Mouse (Mus musculus) heart, embryonic 12.5 days (tissue): Measurements from ENCODE around the gene Gpat3. TPM values are rescaled to one million over a fixed set of nuclear protein-coding genes. Genes with fewer than 3 reads are reported as not detected.

Source experiments
- ATAC-seq: fragments of 200-750 bp; cut with Nextera tagmentation; 2 replicates; pipeline ENCODE4 v1.8.0; 2017; ENCODE audit warnings: moderate TSS enrichment, moderate library complexity; ENCODE audit not compliant: insufficient number of reproducible peaks, low FRiP score
- H3K27ac ChIP-seq: fragments of 300-500 bp; sonication (generic); 2 replicates; pipeline ENCODE4 v1.5.1; 2016; ENCODE audit warnings: mild to moderate bottlenecking, moderate library complexity; ENCODE audit not compliant: poor library complexity, severe bottlenecking
- H3K27me3 ChIP-seq: fragments of 300-500 bp; sonication (generic); replicated peaks from 2 replicates; pipeline ENCODE4 v1.6.1; 2016; ENCODE audit warnings: mild to moderate bottlenecking, moderate library complexity
- H3K36me3 ChIP-seq: fragments of 300-500 bp; sonication (generic); 2 replicates; pipeline ENCODE4 v1.6.1; 2016; ENCODE audit warnings: mild to moderate bottlenecking, moderate library complexity
- H3K4me1 ChIP-seq: fragments of 300-500 bp; sonication (generic); replicated peaks from 2 replicates; pipeline ENCODE4 v1.6.1; 2016; ENCODE audit warnings: mild to moderate bottlenecking
- H3K4me2 ChIP-seq: fragments of 300-500 bp; sonication (generic); 2 replicates; pipeline ENCODE4 v1.6.1; 2016; ENCODE audit warnings: mild to moderate bottlenecking, moderate library complexity
- H3K4me3 ChIP-seq: fragments of 300-500 bp; sonication (generic); 2 replicates; pipeline ENCODE4 v1.5.1; 2016; ENCODE audit warnings: mild to moderate bottlenecking
- H3K9ac ChIP-seq: fragments of 300-500 bp; sonication (generic); 2 replicates; pipeline ENCODE4 v1.6.1; 2016; ENCODE audit warnings: mild to moderate bottlenecking, moderate library complexity
- H3K9me3 ChIP-seq: fragments of 300-500 bp; sonication (generic); replicated peaks from 2 replicates; pipeline ENCODE4 v1.6.1; 2016; ENCODE audit warnings: mild to moderate bottlenecking, moderate library complexity
- WGBS: fragments of 180-500 bp; shearing (Covaris S2); methylation state at CpG from one replicate; pipeline ENCODE4 v1.1.7; 2016; 5-methylcytosine and 5-hydroxymethylcytosine counted together
- polyA plus RNA-seq: library from polyadenylated mRNA; unstranded; fragments of >200 nt; fragmentation: Nextera tagmentation; extraction: Ambion mirVana; gene quantifications from 2 replicates; pipeline ENCODE4 v1.2.1, GENCODE M21; 2016

Gpat3 gene
- polyA plus RNA-seq, 1 experiment from 2014 or later: 12.1 TPM

GRCm38 (mm10) chr5:100886331-100886988, 40.9 kb downstream of the Gpat3 start:
- Histone ChIP-seq H3K4me1 (peaks cover 5% of the 10 kb centered on the region; the same call in 1 of the 2 replicates), H3K36me3 (peaks cover 19% of the 10 kb centered on the region), H3K27ac (no peak overlapping the region), H3K27me3 (no peaks in the 10 kb centered on the region), H3K9me3 (no peaks in the 10 kb centered on the region), H3K4me2 (no peak overlapping the region), H3K4me3 (no peak overlapping the region), H3K9ac (no peak overlapping the region)
- 77% methylated on average over 7 of the region's 7 CpGs for whole genome bisulfite sequencing
- ATAC-seq: no peak

DNA sequence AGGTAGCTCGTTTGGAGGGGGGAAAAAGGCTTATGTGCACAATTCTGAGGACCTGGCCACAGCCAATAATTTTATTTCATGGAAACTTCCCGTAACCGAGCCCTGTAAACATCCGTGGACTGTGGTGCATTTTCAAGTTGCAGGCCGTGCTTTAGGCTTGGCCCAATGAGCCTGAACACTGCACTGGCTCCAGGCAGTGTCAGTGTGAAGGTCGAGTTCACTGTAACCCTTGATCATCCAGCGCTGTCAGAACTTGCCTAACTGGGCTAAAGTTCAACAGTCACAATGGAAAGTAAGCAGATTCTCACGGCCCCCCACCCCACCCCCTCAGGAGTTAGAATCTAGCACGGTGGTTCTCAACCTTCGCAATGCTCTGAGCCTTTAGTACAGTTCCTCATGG, 50.7 kb downstream of the Gpat3 start:
- H3K4me3 ChIP-seq: no peak overlapping the region
- no peak overlapping the region for H3K27ac ChIP-seq
- WGBS: 79% methylated on average over 10 of the region's 10 CpGs
- no peak overlapping the region for H3K4me2 ChIP-seq
- H3K36me3 ChIP-seq: peaks cover 17% of the 10 kb centered on the region
- no peak overlapping the region for H3K9ac ChIP-seq
- no peaks in the 10 kb centered on the region for H3K27me3 ChIP-seq
- no peak for ATAC-seq
- H3K4me1 ChIP-seq: no peaks in the 10 kb centered on the region
- H3K9me3 ChIP-seq: no peaks in the 10 kb centered on the region

DNA sequence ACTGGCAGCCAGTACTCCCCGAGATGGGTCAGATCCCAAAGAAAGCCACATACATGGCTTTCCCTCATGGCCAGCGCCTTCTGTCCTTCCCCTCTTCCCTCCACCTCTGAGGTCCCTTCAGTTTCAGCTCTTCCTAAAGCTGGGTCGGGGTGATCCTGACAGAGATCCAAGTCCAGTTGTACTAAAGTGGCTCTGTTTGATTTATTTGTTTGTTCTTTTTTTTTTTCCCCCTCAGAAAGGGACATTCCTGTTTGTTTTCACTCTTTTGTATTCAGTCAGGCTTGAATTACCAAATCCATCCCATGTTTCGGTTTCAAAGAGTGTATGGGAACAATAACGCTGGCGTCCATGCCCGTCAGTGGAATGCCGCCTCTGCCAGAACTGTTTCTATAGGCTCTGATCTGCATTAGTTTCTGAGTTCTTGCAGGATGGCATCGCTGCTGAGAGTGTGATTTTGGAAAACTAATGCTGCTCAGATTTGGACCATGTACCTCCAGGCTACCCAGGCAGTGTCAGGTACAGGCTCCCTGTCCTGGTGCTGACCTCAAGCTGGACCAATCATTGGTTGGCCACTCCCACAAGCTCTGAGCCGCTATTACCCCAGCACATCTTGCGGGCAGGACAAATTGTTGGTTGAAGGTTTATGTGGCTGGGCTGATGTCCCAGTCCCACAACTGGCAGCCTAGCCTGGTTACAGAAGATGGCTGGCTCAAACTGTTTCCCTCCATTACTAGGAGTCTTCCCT, 54.4 kb downstream of the Gpat3 start:
- Histone ChIP-seq H3K4me1 (no peaks in the 10 kb centered on the region), H3K27ac (no peak overlapping the region), H3K9me3 (peaks cover 8% of the 10 kb centered on the region), H3K36me3 (peaks cover 4% of the 10 kb centered on the region; the same call in 1 of the 2 replicates), H3K9ac (no peak overlapping the region), H3K4me2 (no peak overlapping the region), H3K4me3 (no peak overlapping the region), H3K27me3 (no peaks in the 10 kb centered on the region)
- 76% methylated on average over 11 of the region's 11 CpGs for WGBS
- ATAC-seq: no peak

DNA sequence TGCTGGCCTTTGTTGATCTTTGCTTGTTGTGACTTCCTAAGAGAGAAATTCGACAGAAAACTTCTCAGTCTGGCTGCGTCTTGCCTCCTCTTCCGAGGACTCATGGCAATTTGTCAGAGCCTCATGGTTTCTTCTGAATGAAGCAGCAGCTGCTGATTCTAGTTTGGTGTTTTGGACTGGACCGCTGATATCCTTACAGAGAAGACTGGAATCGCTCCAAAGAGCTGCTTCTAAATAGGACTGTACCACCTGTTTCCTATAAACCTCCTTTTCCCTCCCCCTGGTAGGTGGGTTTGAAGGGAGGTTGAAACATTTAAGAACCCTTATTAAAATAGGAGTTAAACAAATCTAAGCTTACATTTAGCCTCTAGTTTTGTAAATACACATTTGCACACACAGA, 55.5 kb downstream of the Gpat3 start:
- Histone ChIP-seq H3K4me1 (no peaks in the 10 kb centered on the region), H3K4me2 (no peak overlapping the region), H3K9me3 (peaks cover 8% of the 10 kb centered on the region), H3K27ac (no peak overlapping the region), H3K27me3 (no peaks in the 10 kb centered on the region), H3K4me3 (no peak overlapping the region), H3K9ac (no peak overlapping the region), H3K36me3 (peaks cover 4% of the 10 kb centered on the region; the same call in 1 of the 2 replicates)
- WGBS: 81% methylated on average over 5 of the region's 5 CpGs
- no peak for ATAC-seq

DNA sequence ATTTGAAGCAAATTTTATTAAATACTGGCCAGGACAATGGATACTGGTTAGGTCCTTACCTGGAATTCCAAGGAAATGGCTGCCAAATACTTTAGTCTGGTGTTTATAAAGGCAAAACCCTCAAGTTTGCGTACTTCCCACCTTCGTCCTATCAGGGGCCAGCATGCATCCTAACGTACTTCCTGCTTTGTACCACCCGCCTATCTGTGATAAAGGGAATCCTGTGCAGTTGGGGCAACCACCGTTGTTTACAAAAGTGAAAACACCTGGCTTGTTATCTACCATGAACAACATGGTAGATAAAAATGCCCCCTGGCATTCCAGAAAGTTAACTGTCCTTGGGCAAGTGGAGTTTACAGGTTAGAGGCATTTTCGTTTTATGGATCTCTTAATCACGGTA, 63.0 kb downstream of the Gpat3 start:
- Histone ChIP-seq H3K4me1 (0 out of 2 replicates have a peak, but pooled peaks cover 12% of the 10 kb centered on the region), H3K9me3 (peaks cover under 1% of the 10 kb centered on the region; the same call in 1 of the 2 replicates), H3K9ac (no peak overlapping the region), H3K4me3 (no peak overlapping the region), H3K36me3 (no peaks in the 10 kb centered on the region), H3K27ac (no peak overlapping the region), H3K4me2 (no peak overlapping the region), H3K27me3 (0 out of 2 replicates have a peak, but pooled peaks cover 2% of the 10 kb centered on the region)
- no peak for ATAC-seq
- WGBS: 74% methylated on average over 7 of the region's 7 CpGs

GRCm38 (mm10) chr5:100908901-100909300, 63.4 kb downstream of the Gpat3 start:
- Histone ChIP-seq H3K36me3 (no peaks in the 10 kb centered on the region), H3K27me3 (0 out of 2 replicates have a peak, but pooled peaks cover 2% of the 10 kb centered on the region), H3K4me2 (no peak overlapping the region), H3K9me3 (no peaks in the 10 kb centered on the region), H3K4me1 (0 out of 2 replicates have a peak, but pooled peaks cover 12% of the 10 kb centered on the region), H3K27ac (no peak overlapping the region), H3K4me3 (no peak overlapping the region), H3K9ac (no peak overlapping the region)
- no peak for ATAC-seq
- WGBS: 79% methylated on average over 10 of the region's 10 CpGs

- no peak overlapping the region for H3K27ac ChIP-seq
- H3K9me3 ChIP-seq: no peaks in the 10 kb centered on the region
- H3K4me1 ChIP-seq: 0 out of 2 replicates have a peak, but pooled peaks cover 12% of the 10 kb centered on the region
- peak; percentile 57; the same call in 1 of the 2 replicates for ATAC-seq
- 0 out of 2 replicates have a peak, but pooled peaks cover 2% of the 10 kb centered on the region for H3K27me3 ChIP-seq
- H3K4me3 ChIP-seq: no peak overlapping the region
- WGBS: 53% methylated on average over 11 of the region's 11 CpGs
- no peak overlapping the region for H3K4me2 ChIP-seq
- no peaks in the 10 kb centered on the region for H3K36me3 ChIP-seq
- H3K9ac ChIP-seq: no peak overlapping the region
Measured at GRCm38 (mm10) chr5:100909691-100910090, 64.2 kb downstream of the Gpat3 start.

DNA sequence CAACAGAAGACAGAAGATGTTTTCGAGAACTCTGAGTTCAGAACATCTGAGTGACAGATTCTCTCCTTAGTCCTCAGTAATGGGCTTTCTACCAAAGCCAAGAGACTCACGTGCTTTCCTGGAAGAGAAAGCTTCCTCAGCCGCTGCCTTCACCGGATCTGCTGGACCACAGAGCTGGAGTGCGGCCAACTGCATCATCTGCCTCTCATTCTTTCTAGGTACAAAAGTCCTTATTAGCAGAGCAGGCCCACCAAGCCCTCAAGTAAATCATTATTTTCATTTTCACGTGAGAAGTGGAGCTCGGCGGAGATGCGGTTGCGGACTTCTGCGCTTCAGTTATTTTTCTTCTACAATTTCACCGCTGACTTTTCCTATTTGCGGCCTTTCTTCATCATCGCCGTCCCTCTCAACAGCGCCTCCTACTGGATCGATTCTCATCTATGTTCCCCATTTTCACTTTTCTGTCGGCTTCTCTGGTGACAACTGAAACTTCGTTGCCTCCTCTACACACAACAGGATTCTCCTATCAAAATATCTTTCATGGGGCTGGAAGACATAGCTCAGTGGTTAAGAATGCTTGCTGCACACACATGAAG, 66.1 kb downstream of the Gpat3 start:
- Histone ChIP-seq H3K9ac (no peak overlapping the region), H3K4me3 (no peak overlapping the region), H3K9me3 (no peaks in the 10 kb centered on the region), H3K4me2 (no peak overlapping the region), H3K4me1 (0 out of 2 replicates have a peak, but pooled peaks cover 12% of the 10 kb centered on the region), H3K36me3 (no peaks in the 10 kb centered on the region), H3K27me3 (0 out of 2 replicates have a peak, but pooled peaks cover 2% of the 10 kb centered on the region), H3K27ac (no peak overlapping the region)
- ATAC-seq: no peak
- WGBS: 66% methylated on average over 19 of the region's 19 CpGs

DNA sequence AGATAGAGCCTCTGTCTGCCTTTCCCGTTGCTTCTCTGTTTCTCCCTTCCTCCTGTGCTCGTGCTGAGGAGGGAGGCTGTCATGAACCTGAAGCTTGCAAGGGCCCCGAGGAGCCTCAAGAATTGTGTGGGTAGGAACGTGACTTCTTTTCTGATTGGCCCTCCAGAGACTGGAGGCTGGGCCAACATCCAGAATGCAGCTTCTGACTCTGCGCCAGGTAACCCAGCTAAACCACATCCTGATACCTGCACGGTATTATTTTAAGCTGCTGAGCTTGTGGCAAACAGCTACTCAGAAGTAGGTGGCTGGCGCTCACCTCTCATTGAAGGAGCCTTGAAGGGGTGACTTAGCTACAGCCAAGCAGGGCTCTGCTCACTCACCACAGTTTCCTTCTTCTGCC, 66.9 kb downstream of the Gpat3 start:
- ATAC-seq: no peak
- no peaks in the 10 kb centered on the region for H3K36me3 ChIP-seq
- H3K4me3 ChIP-seq: no peak overlapping the region
- H3K27me3 ChIP-seq: 0 out of 2 replicates have a peak, but pooled peaks cover 2% of the 10 kb centered on the region
- H3K4me1 ChIP-seq: 0 out of 2 replicates have a peak, but pooled peaks cover 12% of the 10 kb centered on the region
- WGBS: 76% methylated on average over 7 of the region's 7 CpGs
- no peak overlapping the region for H3K9ac ChIP-seq
- H3K4me2 ChIP-seq: no peak overlapping the region
- H3K27ac ChIP-seq: no peak overlapping the region
- no peaks in the 10 kb centered on the region for H3K9me3 ChIP-seq

DNA sequence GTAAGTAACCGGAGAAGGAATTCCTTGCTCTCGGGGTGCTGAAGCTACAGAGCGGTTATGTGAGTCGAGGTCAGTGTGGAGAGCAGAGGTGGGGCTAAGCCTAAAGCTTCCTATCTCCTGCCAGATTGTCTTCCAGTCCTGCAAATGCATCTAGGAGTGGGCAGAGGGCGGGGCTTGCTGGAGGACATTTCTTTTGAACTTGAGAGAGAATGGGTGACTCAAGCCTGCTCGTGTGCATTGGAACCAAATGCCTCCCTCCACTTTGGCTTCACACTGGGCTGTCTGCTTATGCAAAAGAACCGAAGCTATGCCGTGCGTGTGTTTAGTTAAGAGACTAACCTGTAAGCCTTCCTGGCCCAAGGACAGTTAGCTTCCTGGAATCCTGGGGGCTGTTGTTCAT, 67.8 kb downstream of the Gpat3 start:
- no peak overlapping the region for H3K27ac ChIP-seq

GRCm38 (mm10) chr5:100914989-100915388, 69.5 kb downstream of the Gpat3 start:
- H3K9ac ChIP-seq: no peak overlapping the region
- peaks cover 8% of the 10 kb centered on the region for H3K4me1 ChIP-seq
- no peak overlapping the region for H3K4me2 ChIP-seq
- H3K4me3 ChIP-seq: no peak overlapping the region
- no peak for ATAC-seq
- no peaks in the 10 kb centered on the region for H3K36me3 ChIP-seq
- no peak overlapping the region for H3K27ac ChIP-seq
- no peaks in the 10 kb centered on the region for H3K9me3 ChIP-seq
- 19% methylated on average over 7 of the region's 7 CpGs for WGBS
- H3K27me3 ChIP-seq: peaks cover 5% of the 10 kb centered on the region; the same call in 1 of the 2 replicates

More for the DNA sequence above, 67.8 kb downstream of the Gpat3 start:
- no peak for ATAC-seq
- Histone ChIP-seq H3K36me3 (no peaks in the 10 kb centered on the region), H3K9me3 (no peaks in the 10 kb centered on the region), H3K4me1 (0 out of 2 replicates have a peak, but pooled peaks cover 12% of the 10 kb centered on the region), H3K4me2 (no peak overlapping the region), H3K9ac (no peak overlapping the region), H3K27me3 (0 out of 2 replicates have a peak, but pooled peaks cover 5% of the 10 kb centered on the region), H3K4me3 (no peak overlapping the region)
- WGBS: 58% methylated on average over 9 of the region's 9 CpGs
